Comparison of ENCODE assay signal across 11 mouse cellular contexts in genomic region chr5:34543114-34543513, GRCm38 (mm10). TPM values are rescaled to one million over a fixed set of nuclear protein-coding genes. Genes with fewer than 3 reads are reported as not detected.
DNase-seq lines count a peak whose midpoint lies in the region; ATAC-seq and TF ChIP-seq lines count a peak whose summit lies in the region.
"Had no signal": no experiment of that assay in that cellular context is flagged by ENCODE, and none has a peak within 500 bp of the region (broad histone marks: within the 10 kb centered on the region; RNA-seq: fewer than 3 reads in every experiment).

No protein-coding gene starts in this region.

- TF ChIP-seq RAD21 in MEL (IDR thresholded peaks at IDR 0.05; ENCODE audit: low read depth, low read length): no peak

- H3K9ac ChIP-seq in MEL (ENCODE audit: control insufficient read depth, low read depth, low read length, poor library complexity, severe bottlenecking): peak overlapping the region; percentile 58
- H3K9ac ChIP-seq in neural tube, embryonic 15.5 days (replicated peaks): no peak overlapping the region
- H3K9ac ChIP-seq: embryonic facial prominence, embryonic 15.5 days; intestine, embryonic 15.5 days had no signal

- peak; percentile 61 to 78 for ATAC-seq in hematopoietic stem cell, adult 5-6 weeks (replicated peaks in 1 of 2; ENCODE audit: insufficient read depth in 1 of 2, low FRiP score in 2 of 2, low TSS enrichment in 1 of 2, low read depth in 1 of 2, poor library complexity in 2 of 2, severe bottlenecking in 2 of 2)
- ATAC-seq in neural tube, embryonic 15.5 days (ENCODE audit: low FRiP score): no peak
- ATAC-seq: intestine, embryonic 15.5 days had no signal

- peak; percentile 73 to 77; a peak in 3 of 4 replicates for TF ChIP-seq POLR2A in MEL (IDR thresholded peaks at IDR 0.05; ENCODE audit: control insufficient read depth in 1 of 2, insufficient read depth in 1 of 2, low read depth in 1 of 2, low read length in 2 of 2, poor library complexity in 1 of 2)

- intact Hi-C loops in left cerebral cortex, postnatal 36 days (cut with DNase I): no loop called here

- peak overlapping the region; percentile 55 for H3K27ac ChIP-seq in MEL (ENCODE audit: control insufficient read depth, low read depth, low read length)
- peak overlapping the region; percentile 100 for H3K27ac ChIP-seq in macrophage
- no peak overlapping the region for H3K27ac ChIP-seq in neural tube, embryonic 15.5 days (replicated peaks)
- H3K27ac ChIP-seq: embryonic facial prominence, embryonic 15.5 days; intestine, embryonic 15.5 days had no signal

- H3K4me1 ChIP-seq in MEL (ENCODE audit: control insufficient read depth in 1 of 2, insufficient read depth in 2 of 2, low read length in 2 of 2): peaks cover 10 to 17% of the 10 kb centered on the region in 2 experiments
- H3K4me1 ChIP-seq in neural tube, embryonic 15.5 days: no peaks in the 10 kb centered on the region
- H3K4me1 ChIP-seq: embryonic facial prominence, embryonic 15.5 days had no signal

- H3K4me3 ChIP-seq in MEL (ENCODE audit: control insufficient read depth in 1 of 2, insufficient read depth in 1 of 2, low read depth in 2 of 2, low read length in 2 of 2): peak overlapping the region; percentile 48 to 58
- peak overlapping the region; percentile 86 for H3K4me3 ChIP-seq in macrophage (ENCODE audit: inconsistent target)
- no peak overlapping the region for H3K4me3 ChIP-seq in neural tube, embryonic 15.5 days (replicated peaks)
- H3K4me3 ChIP-seq: embryonic facial prominence, embryonic 15.5 days; intestine, embryonic 15.5 days had no signal

- WGBS in macrophage (ENCODE audit: missing documents): 0% methylated on average over 4 of the region's 4 CpGs
- 55% methylated on average over 4 of the region's 4 CpGs for whole genome bisulfite sequencing in neural tube, embryonic 15.5 days

- H3K9me3 ChIP-seq in MEL (replicated peaks; ENCODE audit: insufficient read depth, low read length): no peaks in the 10 kb centered on the region
- H3K9me3 ChIP-seq in neural tube, embryonic 15.5 days (replicated peaks): no peaks in the 10 kb centered on the region
- H3K9me3 ChIP-seq: embryonic facial prominence, embryonic 15.5 days; intestine, embryonic 15.5 days had no signal

- no peak overlapping the region for H3K4me2 ChIP-seq in neural tube, embryonic 15.5 days
- H3K4me2 ChIP-seq: embryonic facial prominence, embryonic 15.5 days; intestine, embryonic 15.5 days had no signal

- no peak for TF ChIP-seq EP300 in MEL (IDR thresholded peaks at IDR 0.05; ENCODE audit: low read depth in 1 of 2, low read length in 2 of 2)

- H3K79me2 ChIP-seq in MEL (ENCODE audit: control insufficient read depth, insufficient read depth, low read length, poor library complexity): no peaks in the 10 kb centered on the region
- H3K79me2 ChIP-seq in macrophage (ENCODE audit: inconsistent target): peaks cover 96% of the 10 kb centered on the region

- TF ChIP-seq CTCF in MEL (IDR thresholded peaks at IDR 0.05 in 2 of 3, conservative IDR thresholded peaks at IDR 0.05 in 1 of 3; ENCODE audit: control insufficient read depth in 1 of 3, insufficient read depth in 1 of 3, low read depth in 2 of 3, low read length in 3 of 3, poor library complexity in 1 of 3, severe bottlenecking in 1 of 3): no peak

- H3K36me3 ChIP-seq in MEL (ENCODE audit: control insufficient read depth in 1 of 2, insufficient read depth in 2 of 2, low read length in 2 of 2): peaks cover 0 to 7% of the 10 kb centered on the region in 2 experiments; a peak in 1 of 4 replicates
- H3K36me3 ChIP-seq in macrophage (ENCODE audit: inconsistent target): peaks cover 18% of the 10 kb centered on the region
- H3K36me3 ChIP-seq in neural tube, embryonic 15.5 days: no peaks in the 10 kb centered on the region
- H3K36me3 ChIP-seq: embryonic facial prominence, embryonic 15.5 days; intestine, embryonic 15.5 days had no signal

- peak; percentile 33 for DNase-seq in CD4-positive helper T cell, adult 2 months (ENCODE audit: low read depth, low spot score)
- peak; percentile 87 for DNase-seq in MEL (ENCODE audit: low read depth, low spot score)
- DNase-seq in layer of hippocampus, adult 11-12 months (ENCODE audit: low spot score): no peak
- DNase-seq in adrenal gland, adult 2 months: no peak
- no peak for DNase-seq in left cerebral cortex, postnatal 36 days (ENCODE audit: low spot score in 2 of 2)
- DNase-seq: cerebellum, adult 11-12 months had no signal

- no peaks in the 10 kb centered on the region for H3K27me3 ChIP-seq in MEL (ENCODE audit: control insufficient read depth in 1 of 2, insufficient read depth in 2 of 2, low read length in 2 of 2)
- H3K27me3 ChIP-seq in neural tube, embryonic 15.5 days (replicated peaks): no peaks in the 10 kb centered on the region
- H3K27me3 ChIP-seq: embryonic facial prominence, embryonic 15.5 days; intestine, embryonic 15.5 days had no signal

TF ChIP-seq in MEL, 35 proteins besides CTCF, POLR2A, EP300 and RAD21:
- TF ChIP-seq MAZ (IDR thresholded peaks at IDR 0.05; ENCODE audit: low read depth, low read length) (peak; percentile 52; the same call in 1 of the 2 replicates), ELF1 (IDR thresholded peaks at IDR 0.05; ENCODE audit: low read depth, low read length) (peak; percentile 78), RCOR1 (IDR thresholded peaks at IDR 0.05; ENCODE audit: low read depth, low read length) (no peak), SMC3 (IDR thresholded peaks at IDR 0.05; ENCODE audit: low read depth, low read length) (peak; percentile 21; the same call in 1 of the 2 replicates), NELFE (IDR thresholded peaks at IDR 0.05; ENCODE audit: low read depth, low read length) (peak; percentile 46; the same call in 1 of the 2 replicates), TCF12 (IDR thresholded peaks at IDR 0.05; ENCODE audit: low read depth, low read length) (peak; percentile 26; the same call in 1 of the 2 replicates), HCFC1 (IDR thresholded peaks at IDR 0.05; ENCODE audit: low read depth, low read length) (peak; percentile 67; the same call in 1 of the 2 replicates), TAL1 (IDR thresholded peaks at IDR 0.05; ENCODE audit: low read length) (no peak), SIN3A (IDR thresholded peaks at IDR 0.05; ENCODE audit: low read length) (peak; percentile 38; the same call in 1 of the 2 replicates), TBP (IDR thresholded peaks at IDR 0.05; ENCODE audit: low read depth, low read length) (peak; percentile 64)

RNA-seq across cellular contexts. Expression of gene Sh3bp2, which starts 17.5 kb away (rescaled TPM):
- 7.1 and 7.9 TPM in 2 replicates for total RNA-seq in MEL (2012; rRNA removed)
- polyA plus RNA-seq in MEL (2012; ENCODE audit: insufficient read depth in 1 of 2, insufficient read length in 2 of 2, low read depth in 1 of 2, low replicate concordance in 2 of 2, missing spikeins in 1 of 2): 10 to 100 TPM in 1 of 2 experiments, not detected in 1; 12.0 TPM
- 22.6 and 23.4 TPM in 2 replicates for total RNA-seq in hematopoietic stem cell, adult 5-6 weeks (2017)
- total RNA-seq in macrophage (2018; cell fraction: chromatin; rRNA removed): 100 to 1,000 TPM; 175 to 607 (median 366) TPM
- 100 to 1,000 TPM in 18 of 26 experiments, 10 to 100 TPM in 8; 68.6 to 194 (median 120) TPM for total RNA-seq in macrophage (2018; cell fraction: cytosol; rRNA removed)
- 100 to 1,000 TPM; 130 to 352 (median 231) TPM for total RNA-seq in macrophage (2018; cell fraction: nucleus; rRNA removed)
- polyA plus RNA-seq in macrophage (2018): 112 to 135 TPM (median 116 TPM) in 3 replicates
- polyA plus RNA-seq in neural tube, embryonic 15.5 days (2015; fragmentation: Nextera tagmentation; extraction: Ambion mirVana): 17.9 and 22.6 TPM in 2 replicates
- 10 to 100 TPM; 15.5 to 31.7 TPM for total RNA-seq in adrenal gland, adult 2 months (2021)
- polyA plus RNA-seq in adrenal gland, adult 2 months (2012; rRNA removed): 14.7 and 15.9 TPM in 2 replicates
- total RNA-seq in left cerebral cortex, postnatal 36 days (2021): 1 to 10 TPM; 2.6 to 3.7 TPM

RNA-seq across cellular contexts. Expression of gene Tnip2, which starts 29.3 kb away (rescaled TPM):
- 22.5 and 27.0 TPM in 2 replicates for total RNA-seq in MEL (2012; rRNA removed)
- 10 to 100 TPM; 30.6 to 89.4 TPM for polyA plus RNA-seq in MEL (2012; ENCODE audit: insufficient read depth in 1 of 2, insufficient read length in 2 of 2, low read depth in 1 of 2, low replicate concordance in 2 of 2, missing spikeins in 1 of 2)
- total RNA-seq in hematopoietic stem cell, adult 5-6 weeks (2017): 36.1 and 39.5 TPM in 2 replicates
- total RNA-seq in macrophage (2018; cell fraction: chromatin; rRNA removed): 100 to 1,000 TPM; 108 to 396 (median 174) TPM
- 10 to 100 TPM; 16.4 to 32.3 (median 19.7) TPM for total RNA-seq in macrophage (2018; cell fraction: cytosol; rRNA removed)
- 100 to 1,000 TPM in 14 of 26 experiments, 10 to 100 TPM in 12; 60.1 to 370 (median 104) TPM for total RNA-seq in macrophage (2018; cell fraction: nucleus; rRNA removed)
- 20.0 to 28.2 TPM (median 24.5 TPM) in 3 replicates for polyA plus RNA-seq in macrophage (2018)
- 13.2 and 18.2 TPM in 2 replicates for polyA plus RNA-seq in neural tube, embryonic 15.5 days (2015; fragmentation: Nextera tagmentation; extraction: Ambion mirVana)
- total RNA-seq in adrenal gland, adult 2 months (2021): 10 to 100 TPM; 12.8 to 14.8 TPM
- polyA plus RNA-seq in adrenal gland, adult 2 months (2012; rRNA removed): 55.1 and 55.3 TPM in 2 replicates
- 10 to 100 TPM; 12.7 to 20.4 TPM for total RNA-seq in left cerebral cortex, postnatal 36 days (2021)

RNA-seq across cellular contexts. Expression of gene Add1, which starts 30.4 kb away (rescaled TPM):
- 54.6 and 79.3 TPM in 2 replicates for total RNA-seq in MEL (2012; rRNA removed)
- polyA plus RNA-seq in MEL (2012; ENCODE audit: insufficient read depth in 1 of 2, insufficient read length in 2 of 2, low read depth in 1 of 2, low replicate concordance in 2 of 2, missing spikeins in 1 of 2) (100 to 1,000 TPM in 1 of 2 experiments, not detected in 1; 127 TPM), macrophage (2018) (107 to 147 TPM (median 116 TPM) in 3 replicates)
- total RNA-seq in hematopoietic stem cell, adult 5-6 weeks (2017): 130 and 184 TPM in 2 replicates
- 100 to 1,000 TPM; 113 to 315 (median 212) TPM for total RNA-seq in macrophage (2018; cell fraction: chromatin; rRNA removed)
- total RNA-seq in macrophage (2018; cell fraction: cytosol; rRNA removed): 100 to 1,000 TPM in 22 of 26 experiments, 10 to 100 TPM in 4; 93.8 to 151 (median 117) TPM
- 100 to 1,000 TPM in 25 of 26 experiments, 10 to 100 TPM in 1; 98.1 to 214 (median 158) TPM for total RNA-seq in macrophage (2018; cell fraction: nucleus; rRNA removed)
- 205 and 222 TPM in 2 replicates for polyA plus RNA-seq in neural tube, embryonic 15.5 days (2015; fragmentation: Nextera tagmentation; extraction: Ambion mirVana)
- 100 to 1,000 TPM; 160 to 168 TPM for total RNA-seq in adrenal gland, adult 2 months (2021)
- polyA plus RNA-seq in adrenal gland, adult 2 months (2012; rRNA removed): 123 and 134 TPM in 2 replicates
- 100 to 1,000 TPM; 434 to 436 TPM for total RNA-seq in left cerebral cortex, postnatal 36 days (2021)

Comparison
In these comparisons a context has a peak if more than half of its experiments do, and no peak if none do; other contexts are left out.
1. DNase-seq: peak in CD4-positive helper T cell, adult 2 months (single experiment) and MEL (single experiment); none in layer of hippocampus, adult 11-12 months (single experiment), adrenal gland, adult 2 months (single experiment) and left cerebral cortex, postnatal 36 days (0 of 2).